Mouse (Mus musculus) ES-E14 (cell line): ENCODE data around the gene Sgca.

Source experiments
- MAFK ChIP-seq: IDR thresholded peaks from 2 replicates; pipeline ENCODE4 v1.6.1; 2014; ENCODE audit warnings: mild to moderate bottlenecking, low read depth, low read length, inconsistent platforms; ENCODE audit not compliant: insufficient read depth
- ZC3H11A ChIP-seq: IDR thresholded peaks from 2 replicates; pipeline ENCODE4 v1.6.1; 2012; ENCODE audit warnings: low read depth, mild to moderate bottlenecking, inconsistent platforms, low read length, borderline replicate concordance

GRCm38 (mm10) chr11:94998041-94998531 lies 22.0 kb upstream of the Sgca start:
- TF ChIP-seq MAFK (no peak), ZC3H11A (no peak)
